In the genomic region with DNA sequence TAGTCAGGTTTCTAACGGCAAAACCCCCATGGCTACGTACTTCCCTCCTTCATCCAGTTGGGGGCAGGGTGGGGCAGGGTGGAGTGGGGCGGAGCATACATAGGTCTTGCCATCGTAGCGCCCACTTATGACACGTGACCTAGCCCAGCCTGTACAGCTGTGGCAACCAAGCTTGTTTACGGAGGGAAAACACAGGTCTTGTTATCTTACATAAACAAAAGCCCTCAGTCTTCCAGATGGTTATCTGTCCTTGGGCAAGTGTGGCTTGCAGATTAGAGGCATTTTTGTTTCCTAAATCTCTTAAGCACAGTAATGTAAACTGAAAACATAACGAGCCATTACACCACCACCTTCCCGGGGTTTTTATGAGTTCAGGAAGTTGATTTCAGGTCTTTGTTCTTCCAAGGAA, we compare ENCODE assay signal across 8 mouse cellular contexts. TPM values are rescaled to one million over a fixed set of nuclear protein-coding genes. Genes with fewer than 3 reads are reported as not detected.
DNase-seq lines count a peak whose midpoint lies in the region; ATAC-seq and TF ChIP-seq lines count a peak whose summit lies in the region.

No protein-coding gene starts in this region.

- no peaks in the 10 kb centered on the region for H3K27me3 ChIP-seq in heart, adult 2 months (ENCODE audit: control insufficient read depth, insufficient read depth, low read length)
- H3K27me3 ChIP-seq in liver, embryonic 14.5 days (ENCODE audit: control insufficient read depth, insufficient read depth, low read length) = no peaks in the 10 kb centered on the region
- H3K27me3 ChIP-seq in forebrain, embryonic 11.5 days (ENCODE audit: control insufficient read depth, insufficient read depth, low read length) = no peaks in the 10 kb centered on the region
- H3K27me3 ChIP-seq in forebrain, embryonic 10.5 days (ENCODE audit: poor library complexity, severe bottlenecking) = no peaks in the 10 kb centered on the region

- 0 out of 2 replicates have a peak overlapping the region, but pooled peaks have one; percentile 2 for H3K4me3 ChIP-seq in heart, adult 2 months
- no peak overlapping the region; a peak in 1 of 4 replicates for H3K4me3 ChIP-seq in liver, embryonic 14.5 days (ENCODE audit: insufficient read depth in 1 of 2, low read depth in 2 of 2, low read length in 2 of 2)
- H3K4me3 ChIP-seq in forebrain, embryonic 11.5 days (ENCODE audit: low read depth, low read length) = no peak overlapping the region
- H3K4me3 ChIP-seq in forebrain, embryonic 10.5 days = no peak overlapping the region

- no peak overlapping the region for H3K27ac ChIP-seq in heart, adult 2 months
- no peak overlapping the region for H3K27ac ChIP-seq in liver, embryonic 14.5 days
- H3K27ac ChIP-seq in forebrain, embryonic 11.5 days (ENCODE audit: low read depth, low read length) = no peak overlapping the region
- H3K27ac ChIP-seq in forebrain, embryonic 10.5 days = no peak overlapping the region

- TF ChIP-seq EP300 in heart, adult 2 months (IDR thresholded peaks at IDR 0.05; ENCODE audit: insufficient read depth, low read depth, low read length) = no peak
- TF ChIP-seq EP300 in liver, embryonic 14.5 days (IDR thresholded peaks at IDR 0.05; ENCODE audit: low read depth) = peak; percentile 85

- intact Hi-C loops in heart, adult 2 months (cut with DNase I) = no loop called here
- intact Hi-C loops in heart, postnatal 25 days (cut with DNase I) = no loop called here

- no peaks in the 10 kb centered on the region for H3K36me3 ChIP-seq in heart, adult 2 months (ENCODE audit: control insufficient read depth, insufficient read depth, low read length)
- H3K36me3 ChIP-seq in liver, embryonic 14.5 days (replicated peaks; ENCODE audit: control insufficient read depth, insufficient read depth, low read depth) = no peaks in the 10 kb centered on the region
- no peaks in the 10 kb centered on the region for H3K36me3 ChIP-seq in forebrain, embryonic 11.5 days (ENCODE audit: control insufficient read depth, insufficient read depth, low read length)
- no peaks in the 10 kb centered on the region for H3K36me3 ChIP-seq in forebrain, embryonic 10.5 days (replicated peaks)

- ATAC-seq in liver, embryonic 14.5 days (ENCODE audit: insufficient read depth) = peak; percentile 88
- no peak for ATAC-seq in forebrain, embryonic 11.5 days (replicated peaks; ENCODE audit: low FRiP score)

- peak in 1 of 2 experiments; percentile 30 for DNase-seq in heart, adult 2 months
- no peak for DNase-seq in heart, postnatal 25 days (ENCODE audit: low spot score)
- peak; percentile 93 for DNase-seq in c-Kit-positive CD71-positive TER-119-positive erythroid progenitor cells, embryonic 14.5 days (ENCODE audit: low spot score)
- DNase-seq in liver, embryonic 14.5 days (ENCODE audit: low read depth in 3 of 3, low spot score in 3 of 3) = peak; percentile 82 to 84 (median 83)
- DNase-seq in spleen, adult 18-20 months = peak; percentile 33 to 49
- no peak for DNase-seq in forebrain, embryonic 11.5 days (ENCODE audit: low spot score)
- DNase-seq in forebrain, embryonic 10.5 days (ENCODE audit: extremely low spot score, low spot score) = no peak
- no peak for DNase-seq in urinary bladder, postnatal 14 days (ENCODE audit: low spot score)

- H3K4me2 ChIP-seq in liver, embryonic 14.5 days (ENCODE audit: low read depth) = peak overlapping the region; percentile 37
- no peak overlapping the region for H3K4me2 ChIP-seq in forebrain, embryonic 11.5 days (ENCODE audit: low read depth, low read length, severe bottlenecking)

- no peaks in the 10 kb centered on the region; the same call in none of the 2 replicates for H3K4me1 ChIP-seq in heart, adult 2 months (ENCODE audit: control insufficient read depth, insufficient read depth, low read length)
- 0 out of 4 replicates have a peak, but pooled peaks cover 0 to 2% of the 10 kb centered on the region in 2 experiments for H3K4me1 ChIP-seq in liver, embryonic 14.5 days (replicated peaks; ENCODE audit: control insufficient read depth in 2 of 2, insufficient read depth in 2 of 2, low read length in 1 of 2)
- H3K4me1 ChIP-seq in forebrain, embryonic 11.5 days (replicated peaks; ENCODE audit: control insufficient read depth, insufficient read depth, low read length) = no peaks in the 10 kb centered on the region
- H3K4me1 ChIP-seq in forebrain, embryonic 10.5 days = peaks cover 8% of the 10 kb centered on the region

- TF ChIP-seq CTCF in heart, adult 2 months (IDR thresholded peaks at IDR 0.05) = peak; percentile 29
- TF ChIP-seq CTCF in liver, embryonic 14.5 days (IDR thresholded peaks at IDR 0.05; ENCODE audit: low read depth) = peak; percentile 65

- WGBS in heart, adult 2 months = 37% methylated on average over 9 of the region's 9 CpGs
- 12% methylated on average over 9 of the region's 9 CpGs for WGBS in liver, embryonic 14.5 days (ENCODE audit: insufficient replicate concordance)
- WGBS in forebrain, embryonic 11.5 days = 76% methylated on average over 9 of the region's 9 CpGs
- 82% methylated on average over 9 of the region's 9 CpGs for WGBS in forebrain, embryonic 10.5 days

- H3K9ac ChIP-seq in heart, adult 2 months (ENCODE audit: low read depth, low read length) = no peak overlapping the region
- no peak overlapping the region for H3K9ac ChIP-seq in liver, embryonic 14.5 days (replicated peaks)
- H3K9ac ChIP-seq in forebrain, embryonic 11.5 days (ENCODE audit: low read length) = no peak overlapping the region

- H3K79me2 ChIP-seq in heart, adult 2 months (replicated peaks; ENCODE audit: control insufficient read depth, insufficient read depth, low read length) = no peaks in the 10 kb centered on the region

- no peaks in the 10 kb centered on the region for H3K9me3 ChIP-seq in liver, embryonic 14.5 days (ENCODE audit: control insufficient read depth, low read length)
- no peaks in the 10 kb centered on the region for H3K9me3 ChIP-seq in forebrain, embryonic 11.5 days (ENCODE audit: control insufficient read depth, low read length)
- no peaks in the 10 kb centered on the region for H3K9me3 ChIP-seq in forebrain, embryonic 10.5 days

- 0 out of 2 replicates have a peak, but pooled peaks have one; percentile 14 for TF ChIP-seq POLR2A in heart, adult 2 months (IDR thresholded peaks at IDR 0.05; ENCODE audit: insufficient read depth, low read depth, low read length)

RNA-seq across cellular contexts. Expression of a gene that starts 7.4 kb away (rescaled TPM):
- not detected for total RNA-seq in heart, adult 2 months (2021)
- not detected in 2 replicates for polyA plus RNA-seq in heart, adult 2 months (2012; rRNA removed)
- total RNA-seq in heart, postnatal 25 days (2021) = not detected
- not detected in 2 replicates for polyA plus RNA-seq in liver, embryonic 14.5 days (2012; rRNA removed)
- polyA plus RNA-seq in liver, embryonic 14.5 days (2014; fragmentation: Nextera tagmentation; extraction: Ambion mirVana) = not detected in 2 replicates
- polyA plus RNA-seq in forebrain, embryonic 11.5 days (2014; fragmentation: Nextera tagmentation; extraction: Ambion mirVana) = not detected in 2 replicates
- polyA plus RNA-seq in forebrain, embryonic 10.5 days (2016; fragmentation: Nextera tagmentation; extraction: Ambion mirVana) = not detected in 2 replicates

RNA-seq across cellular contexts. Expression of a gene that starts 45.1 kb away (rescaled TPM):
- total RNA-seq in heart, adult 2 months (2021) = 10 to 100 TPM; 15.1 to 19.4 TPM
- 10.4 and 15.6 TPM in 2 replicates for polyA plus RNA-seq in heart, adult 2 months (2012; rRNA removed)
- total RNA-seq in heart, postnatal 25 days (2021) = 10 to 100 TPM; 17.2 to 23.2 TPM
- 0.71 and 1.3 TPM in 2 replicates for polyA plus RNA-seq in liver, embryonic 14.5 days (2012; rRNA removed)
- polyA plus RNA-seq in liver, embryonic 14.5 days (2014; fragmentation: Nextera tagmentation; extraction: Ambion mirVana) = 1.1 TPM in 2 replicates
- polyA plus RNA-seq in forebrain, embryonic 11.5 days (2014; fragmentation: Nextera tagmentation; extraction: Ambion mirVana) = 16.8 and 19.6 TPM in 2 replicates
- polyA plus RNA-seq in forebrain, embryonic 10.5 days (2016; fragmentation: Nextera tagmentation; extraction: Ambion mirVana) = 16.5 and 18.2 TPM in 2 replicates

Comparison
In these comparisons a context has a peak if more than half of its experiments do, and no peak if none do; other contexts are left out.
1. DNase-seq: peak in c-Kit-positive CD71-positive TER-119-positive erythroid progenitor cells, embryonic 14.5 days (single experiment), liver, embryonic 14.5 days (3 of 3) and spleen, adult 18-20 months (2 of 2); none in heart, postnatal 25 days (single experiment), forebrain, embryonic 11.5 days (single experiment), forebrain, embryonic 10.5 days (single experiment) and urinary bladder, postnatal 14 days (single experiment).